Mouse (Mus musculus) midbrain, embryonic 11.5 days (tissue): Measurements from ENCODE around the gene Foxp1. TPM values are rescaled to one million over a fixed set of nuclear protein-coding genes. Genes with fewer than 3 reads are reported as not detected.

ENCODE experiments used
- ATAC-seq: fragments of 200-750 bp; cut with Nextera tagmentation; 2 replicates; pipeline ENCODE4 v1.8.0; 2017; ENCODE audit warnings: moderate TSS enrichment, moderate library complexity; ENCODE audit not compliant: low FRiP score
- DNase-seq: peaks from one replicate; pipeline ENCODE4 v3.0.0; 2015; ENCODE audit warnings: low spot score; ENCODE audit errors: missing footprints
- H3K27ac ChIP-seq: fragments of 300-500 bp; sonication (generic); 2 replicates; pipeline ENCODE4 v1.5.1; 2014; ENCODE audit warnings: low read depth, low read length
- H3K27me3 ChIP-seq: fragments of 300-500 bp; sonication (generic); 2 replicates; pipeline ENCODE4 v1.6.1; 2014; ENCODE audit warnings: mild to moderate bottlenecking, low read length, moderate library complexity, mixed read lengths; ENCODE audit not compliant: control insufficient read depth, insufficient read depth
- H3K36me3 ChIP-seq: fragments of 300-500 bp; sonication (generic); 2 replicates; pipeline ENCODE4 v1.6.1; 2014; ENCODE audit warnings: mild to moderate bottlenecking, low read length, moderate library complexity, mixed read lengths; ENCODE audit not compliant: control insufficient read depth, insufficient read depth
- H3K4me1 ChIP-seq: fragments of 300-500 bp; sonication (generic); 2 replicates; pipeline ENCODE4 v1.6.1; 2014; ENCODE audit warnings: low read length; ENCODE audit not compliant: control insufficient read depth, insufficient read depth
- H3K4me2 ChIP-seq: fragments of 300-500 bp; sonication (generic); 2 replicates; pipeline ENCODE4 v1.6.1; 2014; ENCODE audit warnings: mild to moderate bottlenecking, moderate library complexity
- H3K4me3 ChIP-seq: fragments of 300-500 bp; sonication (generic); 2 replicates; pipeline ENCODE4 v1.5.1; 2014; ENCODE audit warnings: low read depth, low read length
- H3K9ac ChIP-seq: fragments of 300-500 bp; sonication (generic); 2 replicates; pipeline ENCODE4 v1.6.1; 2014; ENCODE audit warnings: low read length
- H3K9me3 ChIP-seq: fragments of 300-500 bp; sonication (generic); 2 replicates; pipeline ENCODE4 v1.6.1; 2016; ENCODE audit warnings: low read length; ENCODE audit not compliant: control insufficient read depth
- WGBS: fragments of 180-500 bp; shearing (Covaris S2); extraction: QIAGEN DNeasy Blood & Tissue Kit; methylation state at CpG from one replicate; pipeline ENCODE4 v1.1.7; 2014; 5-methylcytosine and 5-hydroxymethylcytosine counted together
- polyA plus RNA-seq: library from polyadenylated mRNA; unstranded; fragments of >200 nt; fragmentation: Nextera tagmentation; extraction: Ambion mirVana; gene quantifications from 2 replicates; pipeline ENCODE4 v1.2.1, GENCODE M21; 2014

Foxp1 gene
- polyA plus RNA-seq, 1 experiment from 2014 or later = 86.2 TPM

DNA sequence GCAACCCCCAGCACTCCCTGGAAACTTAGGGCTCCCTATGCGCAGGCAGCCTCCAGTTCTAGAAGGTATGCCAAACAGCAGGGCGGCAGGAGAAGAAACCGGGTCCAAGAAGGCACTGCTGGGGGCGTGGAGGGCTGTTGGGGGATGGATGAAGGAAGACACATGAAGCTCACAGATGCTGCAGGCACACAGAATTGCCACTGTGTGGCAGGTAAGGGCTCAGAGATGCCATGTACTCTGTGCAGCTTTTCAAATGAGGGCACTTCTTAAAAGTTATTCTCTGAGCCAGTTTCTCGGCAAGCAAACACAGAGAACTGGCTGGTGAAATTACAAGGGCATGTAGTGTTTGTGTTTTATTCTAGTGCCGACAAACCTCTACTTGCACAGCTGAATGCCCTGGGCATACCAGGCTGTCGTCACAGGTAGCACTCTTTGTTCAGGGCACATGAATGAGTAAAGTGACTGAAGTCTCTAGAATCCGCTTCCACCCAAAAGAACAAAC is 330.8 kb downstream of the Foxp1 start:
- H3K27ac ChIP-seq = no peak overlapping the region
- H3K27me3 ChIP-seq = no peaks in the 10 kb centered on the region
- ATAC-seq (no peak), DNase-seq (no peak)
- H3K36me3 ChIP-seq = no peaks in the 10 kb centered on the region
- no peak overlapping the region for H3K4me3 ChIP-seq
- no peaks in the 10 kb centered on the region for H3K9me3 ChIP-seq
- peaks cover 19% of the 10 kb centered on the region for H3K4me1 ChIP-seq
- no peak overlapping the region for H3K4me2 ChIP-seq
- no peak overlapping the region for H3K9ac ChIP-seq
- WGBS = 45% methylated on average over 8 of the region's 8 CpGs

- H3K4me3 ChIP-seq = no peak overlapping the region
- no peak overlapping the region for H3K9ac ChIP-seq
- no peaks in the 10 kb centered on the region for H3K9me3 ChIP-seq
- no peak for DNase-seq
- no peaks in the 10 kb centered on the region for H3K36me3 ChIP-seq
- H3K4me1 ChIP-seq = peaks cover 23% of the 10 kb centered on the region
- H3K4me2 ChIP-seq = no peak overlapping the region
- ATAC-seq = no peak
- no peaks in the 10 kb centered on the region for H3K27me3 ChIP-seq
- no peak overlapping the region for H3K27ac ChIP-seq
- 63% methylated on average over 12 of the region's 12 CpGs for WGBS
These were observed 331.4 kb downstream of the Foxp1 start for GRCm38 (mm10) chr6:99191041-99191635.

GRCm38 (mm10) chr6:99189967-99190366 is 332.6 kb downstream of the Foxp1 start:
- DNase-seq (peak; percentile 77), ATAC-seq (no peak)
- no peak overlapping the region for H3K9ac ChIP-seq
- H3K27me3 ChIP-seq = no peaks in the 10 kb centered on the region
- no peaks in the 10 kb centered on the region for H3K36me3 ChIP-seq
- H3K4me1 ChIP-seq = peaks cover 23% of the 10 kb centered on the region
- H3K4me2 ChIP-seq = no peak overlapping the region
- no peak overlapping the region for H3K27ac ChIP-seq
- no peaks in the 10 kb centered on the region for H3K9me3 ChIP-seq
- WGBS = 69% methylated on average over 8 of the region's 8 CpGs
- H3K4me3 ChIP-seq = no peak overlapping the region

DNA sequence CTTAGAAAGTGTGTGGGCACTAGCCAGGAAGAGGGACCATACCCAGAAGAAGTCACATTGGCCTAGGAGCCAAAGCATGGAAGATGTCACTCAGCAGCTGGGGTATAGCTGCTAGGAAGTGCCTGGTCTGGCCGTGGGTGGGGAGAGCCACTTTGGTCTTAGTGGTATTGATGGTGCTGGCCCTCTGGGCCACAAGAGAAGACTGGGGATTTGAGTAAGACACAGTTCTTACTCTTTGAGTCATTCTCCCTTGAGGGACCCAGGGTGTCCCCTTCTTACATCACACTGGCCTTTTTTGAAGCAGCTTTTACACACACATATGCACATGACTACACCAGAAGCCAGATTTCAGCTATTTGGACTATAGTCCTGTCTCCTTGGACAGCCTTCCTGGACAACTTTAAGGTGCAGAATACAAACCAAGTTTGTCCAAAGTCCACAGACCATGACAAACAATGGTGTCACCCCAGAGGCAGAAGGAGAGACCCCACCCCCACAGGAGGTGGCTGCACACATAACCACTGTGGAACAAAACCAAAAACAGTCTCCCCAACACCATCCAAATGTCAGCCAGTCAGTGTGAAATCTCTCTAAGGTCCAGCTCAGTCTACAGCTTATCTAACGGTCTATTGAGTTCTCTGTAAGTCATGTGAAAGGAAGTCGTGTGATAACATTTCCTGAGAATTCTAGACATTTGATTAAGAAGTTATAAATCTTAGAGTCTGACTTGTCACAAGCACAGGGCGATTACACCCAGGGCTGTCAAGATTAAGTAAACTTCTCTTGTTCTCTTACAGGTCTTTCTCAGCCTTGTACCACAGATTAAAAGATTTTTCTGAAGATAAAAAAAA is 333.9 kb downstream of the Foxp1 start:
- H3K27me3 ChIP-seq = no peaks in the 10 kb centered on the region
- H3K4me1 ChIP-seq = peaks cover 23% of the 10 kb centered on the region
- H3K9me3 ChIP-seq = no peaks in the 10 kb centered on the region
- 69% methylated on average over 4 of the region's 4 CpGs for WGBS
- H3K9ac ChIP-seq = no peak overlapping the region
- H3K36me3 ChIP-seq = no peaks in the 10 kb centered on the region
- H3K27ac ChIP-seq = no peak overlapping the region
- H3K4me3 ChIP-seq = no peak overlapping the region
- no peak overlapping the region for H3K4me2 ChIP-seq
- no peak for ATAC-seq
- no peak for DNase-seq

GRCm38 (mm10) chr6:99187914-99188313 is 334.6 kb downstream of the Foxp1 start:
- Histone ChIP-seq H3K27me3 (no peaks in the 10 kb centered on the region), H3K27ac (no peak overlapping the region), H3K4me2 (no peak overlapping the region), H3K4me1 (peaks cover 23% of the 10 kb centered on the region), H3K4me3 (no peak overlapping the region), H3K9me3 (no peaks in the 10 kb centered on the region), H3K36me3 (no peaks in the 10 kb centered on the region), H3K9ac (no peak overlapping the region)
- 83% methylated on average over 3 of the region's 3 CpGs for WGBS
- no peak for ATAC-seq
- no peak for DNase-seq

GRCm38 (mm10) chr6:99187415-99187814 is 335.1 kb downstream of the Foxp1 start:
- H3K27ac ChIP-seq = no peak overlapping the region
- H3K4me2 ChIP-seq = no peak overlapping the region
- no peaks in the 10 kb centered on the region for H3K9me3 ChIP-seq
- no peaks in the 10 kb centered on the region for H3K27me3 ChIP-seq
- no peaks in the 10 kb centered on the region for H3K36me3 ChIP-seq
- peak; percentile 74 for DNase-seq
- H3K4me3 ChIP-seq = no peak overlapping the region
- no peak for ATAC-seq
- WGBS = 59% methylated on average over 2 of the region's 2 CpGs
- no peak overlapping the region for H3K9ac ChIP-seq
- peaks cover 23% of the 10 kb centered on the region for H3K4me1 ChIP-seq

DNA sequence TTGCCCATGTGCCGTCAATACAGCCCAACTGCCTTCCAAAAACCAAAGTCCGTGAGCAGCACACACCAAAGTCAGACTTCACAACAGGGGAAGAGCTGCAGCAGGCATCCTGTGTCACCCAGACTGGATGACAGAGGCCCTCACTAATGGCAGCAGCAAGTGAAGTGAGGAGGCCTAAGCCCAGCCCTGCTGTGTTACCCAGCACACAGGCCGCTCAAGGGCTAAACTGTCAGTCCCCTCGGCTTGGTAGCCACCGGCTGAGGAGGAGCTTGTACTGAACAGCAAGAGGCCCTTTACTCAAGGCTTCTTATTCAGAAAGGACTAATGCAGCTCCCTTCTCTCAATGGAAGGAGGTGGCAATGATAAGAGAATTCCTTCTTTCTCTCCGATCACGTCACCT is 336.0 kb downstream of the Foxp1 start:
- peaks cover 22% of the 10 kb centered on the region for H3K4me1 ChIP-seq
- no peak overlapping the region for H3K9ac ChIP-seq
- H3K4me2 ChIP-seq = no peak overlapping the region
- H3K36me3 ChIP-seq = no peaks in the 10 kb centered on the region
- ATAC-seq (peak; percentile 59; the same call in 1 of the 2 replicates), DNase-seq (peak; percentile 87)
- no peak overlapping the region for H3K27ac ChIP-seq
- H3K9me3 ChIP-seq = no peaks in the 10 kb centered on the region
- H3K4me3 ChIP-seq = no peak overlapping the region
- no peaks in the 10 kb centered on the region for H3K27me3 ChIP-seq
- 34% methylated on average over 7 of the region's 7 CpGs for WGBS

DNA sequence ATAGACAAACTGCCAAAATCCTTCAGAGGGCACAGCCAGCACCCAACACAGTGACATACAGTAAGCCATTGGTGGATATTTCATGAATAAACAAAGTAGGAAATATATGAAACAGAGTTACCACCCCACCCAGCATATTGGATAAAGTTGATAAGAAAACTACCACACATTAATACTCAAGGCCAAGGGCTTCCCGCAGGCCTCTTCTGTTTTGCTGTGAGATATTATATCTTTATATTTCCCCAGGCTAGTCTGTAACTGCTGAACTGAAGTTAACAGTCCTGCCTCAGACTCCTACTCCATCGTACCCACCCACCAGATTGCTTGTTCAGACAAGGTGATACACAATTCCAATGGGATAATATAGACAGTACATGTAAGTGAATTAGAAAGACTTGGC is 336.7 kb downstream of the Foxp1 start:
- peak; percentile 56 for DNase-seq
- WGBS = 97% methylated on average over 2 of the region's 2 CpGs
- H3K9me3 ChIP-seq = no peaks in the 10 kb centered on the region
- H3K4me2 ChIP-seq = no peak overlapping the region
- H3K9ac ChIP-seq = no peak overlapping the region
- no peak overlapping the region for H3K27ac ChIP-seq
- peaks cover 17% of the 10 kb centered on the region for H3K4me1 ChIP-seq
- ATAC-seq = no peak
- no peak overlapping the region for H3K4me3 ChIP-seq
- no peaks in the 10 kb centered on the region for H3K36me3 ChIP-seq
- no peaks in the 10 kb centered on the region for H3K27me3 ChIP-seq

- H3K9ac ChIP-seq = no peak overlapping the region
- H3K36me3 ChIP-seq = no peaks in the 10 kb centered on the region
- H3K27ac ChIP-seq = no peak overlapping the region
- no peaks in the 10 kb centered on the region for H3K9me3 ChIP-seq
- DNase-seq = peak; percentile 69
- 93% methylated on average over 5 of the region's 5 CpGs for WGBS
- no peaks in the 10 kb centered on the region for H3K27me3 ChIP-seq
- peaks cover 11% of the 10 kb centered on the region for H3K4me1 ChIP-seq
- H3K4me2 ChIP-seq = no peak overlapping the region
- H3K4me3 ChIP-seq = no peak overlapping the region
- no peak for ATAC-seq
These were observed 338.5 kb downstream of the Foxp1 start for GRCm38 (mm10) chr6:99184051-99184450.
